ENCODE assay signal across 17 mouse cellular contexts in genomic region chr5:88753199-88753598, GRCm38 (mm10).
"Had no signal": no experiment of that assay in that cellular context is flagged by ENCODE, and none has a peak within 500 bp of the region (broad histone marks: within the 10 kb centered on the region; RNA-seq: fewer than 3 reads in every experiment).

No protein-coding gene starts in this region.

- ATAC-seq: hindbrain, embryonic 16.5 days; intestine, embryonic 15.5 days; intestine, postnatal 0 days had no signal

- DNase-seq: gastrocnemius, postnatal 14 days; gastrocnemius, postnatal 36 days; heart, adult 11 months; heart, adult 2 months; heart, postnatal 14 days; heart, postnatal 36 days; kidney, adult 18-20 months; kidney, adult 9 months; kidney, postnatal 14 days; kidney, postnatal 36 days; layer of hippocampus, adult 9-11 months; layer of hippocampus, postnatal 36 days; liver; liver, embryonic 13.5 days had no signal
